Mouse (Mus musculus): ENCODE data around the gene Fbxo22. TPM values are rescaled to one million over a fixed set of nuclear protein-coding genes. Genes with fewer than 3 reads are reported as not detected.
"Not testable (repeated sequence)": the region's sequence is repeated elsewhere in the genome, so short reads cannot be mapped to it uniquely, and the experiment has no call there.

Gene Fbxo22
- polyA plus RNA-seq, 1 experiment from 2014 or later, result 41.7 TPM

DNA sequence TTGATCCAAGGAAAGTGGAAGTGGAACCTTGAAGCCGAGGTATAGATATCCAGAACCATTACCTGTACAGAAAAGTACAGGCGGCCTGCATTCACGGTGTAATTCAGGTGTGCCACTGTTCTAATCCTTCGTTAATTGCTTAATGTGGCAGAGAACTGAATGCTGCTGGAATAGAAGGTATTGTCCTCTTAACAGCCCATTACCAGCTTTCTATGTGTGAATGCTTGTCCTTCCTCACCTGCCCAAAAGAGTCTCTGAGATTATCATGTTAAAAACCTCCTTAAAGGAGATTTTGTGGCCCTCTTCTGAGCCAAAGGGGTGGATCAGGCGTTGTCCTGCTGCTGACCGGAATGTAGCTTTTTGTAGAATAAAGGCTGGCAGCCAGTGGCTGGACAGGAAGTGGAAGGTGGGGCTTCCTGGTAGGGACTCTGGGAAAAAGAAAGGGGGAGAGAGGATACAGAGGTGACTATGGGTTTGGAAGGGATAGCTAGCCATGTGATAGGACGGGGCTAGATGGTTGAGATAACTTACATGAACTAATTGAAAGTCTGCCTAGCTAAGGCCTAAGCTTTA, 16.5 kb downstream of the Fbxo22 start:
- no peaks in the 10 kb centered on the region for H3K79me2 ChIP-seq (ENCODE audit: inconsistent target)
- 94% methylated on average over 7 of the region's 7 CpGs for WGBS (ENCODE audit: missing documents)
- H3K27ac ChIP-seq, result no peak overlapping the region
- H3K36me3 ChIP-seq (ENCODE audit: inconsistent target), result peaks cover 46% of the 10 kb centered on the region
- H3K4me3 ChIP-seq (ENCODE audit: inconsistent target), result no peak overlapping the region

DNA sequence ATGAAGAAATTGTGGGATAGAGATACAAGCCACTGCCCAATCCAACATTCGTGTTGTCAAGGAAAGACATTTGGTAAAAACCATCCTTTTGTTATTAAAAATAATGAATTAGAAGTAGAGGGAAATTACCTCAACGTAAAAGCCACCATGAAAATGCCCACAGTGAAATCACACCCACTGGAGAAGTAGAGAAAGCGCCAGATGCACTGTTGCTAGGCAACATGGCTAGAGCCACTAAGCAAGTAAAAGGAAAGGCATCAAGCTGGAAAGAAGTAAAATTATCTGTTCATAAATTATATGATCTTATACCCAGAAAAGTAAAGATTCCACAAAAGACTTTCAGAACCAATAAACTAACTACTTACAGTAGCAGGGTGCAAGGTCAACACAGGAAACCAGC, 17.5 kb downstream of the Fbxo22 start:
- H3K79me2 ChIP-seq (ENCODE audit: inconsistent target), result no peaks in the 10 kb centered on the region
- H3K27ac ChIP-seq, result no peak overlapping the region
- H3K36me3 ChIP-seq (ENCODE audit: inconsistent target), result peaks cover 36% of the 10 kb centered on the region
- no peak overlapping the region for H3K4me3 ChIP-seq (ENCODE audit: inconsistent target)
- WGBS (ENCODE audit: missing documents), result 93% methylated on average over 3 of the region's 3 CpGs

DNA sequence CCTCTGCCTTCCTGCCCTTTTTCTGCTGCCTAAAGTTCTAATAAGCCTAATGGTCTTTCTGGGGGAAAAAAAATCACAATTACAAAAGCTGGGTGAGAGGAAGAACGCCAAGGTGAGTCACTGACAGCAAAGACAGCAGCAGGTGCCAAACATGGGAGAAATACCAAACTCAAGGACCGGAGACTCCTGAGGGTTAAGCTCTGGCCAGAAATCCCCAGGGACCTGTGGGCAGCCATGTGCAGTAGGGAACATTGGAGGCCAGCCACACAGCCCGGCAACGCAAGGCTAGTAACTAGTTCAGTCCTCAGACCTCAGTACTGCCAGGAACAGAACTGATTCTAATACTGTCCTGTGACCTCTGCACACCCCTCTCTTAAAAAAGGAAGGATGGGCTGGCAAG, 19.4 kb downstream of the Fbxo22 start:
- H3K4me3 ChIP-seq (ENCODE audit: inconsistent target), result no peak overlapping the region
- H3K36me3 ChIP-seq (ENCODE audit: inconsistent target), result peaks cover 17% of the 10 kb centered on the region
- H3K79me2 ChIP-seq (ENCODE audit: inconsistent target), result no peaks in the 10 kb centered on the region
- no peak overlapping the region for H3K27ac ChIP-seq
- WGBS (ENCODE audit: missing documents), result 99% methylated on average over 4 of the region's 4 CpGs

DNA sequence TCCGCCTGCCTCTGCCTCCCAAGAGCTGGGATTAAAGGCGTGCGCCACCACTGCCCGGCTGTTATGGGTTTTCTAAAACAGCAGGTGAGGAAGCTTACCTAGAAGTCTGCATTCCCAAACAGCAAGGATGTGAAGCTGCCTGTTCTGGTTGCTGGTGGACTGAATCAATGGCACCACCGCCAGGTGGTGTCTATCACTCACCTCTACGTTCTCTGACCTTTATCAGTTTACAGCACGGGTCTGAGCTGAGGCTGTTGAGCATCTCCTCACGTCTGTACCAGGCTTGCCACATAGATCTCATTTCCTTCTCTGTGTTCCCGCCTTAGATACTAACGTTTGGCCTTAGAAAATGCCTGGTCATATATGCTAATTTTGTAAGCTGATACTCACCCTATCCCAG, 20.3 kb downstream of the Fbxo22 start:
- no peak overlapping the region for H3K4me3 ChIP-seq (ENCODE audit: inconsistent target)
- no peaks in the 10 kb centered on the region for H3K79me2 ChIP-seq (ENCODE audit: inconsistent target)
- WGBS (ENCODE audit: missing documents), result 70% methylated on average over 9 of the region's 10 CpGs
- peaks cover 9% of the 10 kb centered on the region for H3K36me3 ChIP-seq (ENCODE audit: inconsistent target)
- no peak overlapping the region for H3K27ac ChIP-seq

DNA sequence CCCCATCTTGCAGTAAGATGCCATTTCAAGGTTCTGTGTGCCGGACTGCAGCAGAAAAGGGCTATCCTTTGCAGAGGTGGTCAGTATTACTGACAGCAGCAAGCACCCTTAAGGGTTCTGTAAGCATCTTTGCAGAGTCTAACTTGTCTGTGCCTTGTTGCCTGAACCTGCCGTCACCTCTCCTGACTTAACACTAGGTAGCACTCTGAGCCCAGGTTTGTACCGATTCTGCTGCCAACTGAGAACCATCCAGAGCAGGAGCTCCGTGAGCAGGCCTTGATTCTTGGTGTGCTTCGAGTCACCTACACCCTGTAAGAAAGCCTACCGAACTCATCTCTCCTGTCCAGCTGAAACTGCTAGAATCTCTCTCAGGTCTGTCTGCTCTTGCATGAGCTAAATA, 22.8 kb downstream of the Fbxo22 start:
- Histone ChIP-seq H3K4me3 (ENCODE audit: inconsistent target) (no peak overlapping the region), H3K79me2 (ENCODE audit: inconsistent target) (no peaks in the 10 kb centered on the region), H3K27ac (no peak overlapping the region), H3K36me3 (ENCODE audit: inconsistent target) (no peaks in the 10 kb centered on the region)
- 74% methylated on average over 6 of the region's 6 CpGs for WGBS (ENCODE audit: missing documents)

DNA sequence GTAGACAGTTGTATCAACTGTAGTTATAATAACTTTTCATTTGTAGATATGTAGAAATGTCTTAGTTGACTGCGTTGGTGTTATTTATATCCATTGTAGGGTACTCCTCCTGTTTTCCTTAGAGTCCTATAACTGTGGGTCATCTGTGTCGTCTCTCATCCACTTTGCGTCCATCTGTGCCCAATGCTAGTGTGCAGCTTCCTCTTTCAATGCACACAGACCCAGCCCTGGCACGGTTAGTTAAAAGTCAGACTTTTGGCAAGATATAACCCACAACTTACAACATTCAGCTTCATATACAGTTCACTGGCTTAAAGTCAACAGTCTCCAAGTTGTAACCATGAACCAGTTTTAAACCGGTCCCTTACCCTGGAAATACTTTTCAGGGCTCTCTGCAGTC, 23.4 kb downstream of the Fbxo22 start:
- WGBS (ENCODE audit: missing documents), result 21% methylated on average over 5 of the region's 5 CpGs
- Histone ChIP-seq H3K27ac (no peak overlapping the region), H3K79me2 (ENCODE audit: inconsistent target) (no peaks in the 10 kb centered on the region), H3K36me3 (ENCODE audit: inconsistent target) (no peaks in the 10 kb centered on the region), H3K4me3 (ENCODE audit: inconsistent target) (no peak overlapping the region)

DNA sequence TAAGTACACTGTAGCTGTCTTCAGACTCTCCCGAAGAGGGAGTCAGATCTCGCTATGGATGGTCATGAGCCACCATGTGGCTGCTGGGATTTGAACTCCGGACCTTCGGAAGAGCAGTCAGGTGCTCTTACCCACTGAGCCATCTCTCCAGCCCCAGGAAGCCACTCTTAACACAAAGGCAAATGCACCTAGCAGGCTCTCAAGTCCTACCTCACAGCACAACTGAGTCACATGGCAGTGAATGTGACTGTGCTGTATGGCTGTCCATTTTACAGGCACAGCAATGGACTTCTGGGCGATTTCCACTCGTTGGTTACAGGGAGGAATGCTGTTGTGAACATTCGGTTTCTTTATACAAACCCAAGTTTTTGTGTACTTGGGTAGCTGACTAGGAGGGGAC, 23.9 kb downstream of the Fbxo22 start:
- Histone ChIP-seq H3K4me3 (ENCODE audit: inconsistent target) (no peak overlapping the region), H3K36me3 (ENCODE audit: inconsistent target) (no peaks in the 10 kb centered on the region), H3K27ac (no peak overlapping the region), H3K79me2 (ENCODE audit: inconsistent target) (no peaks in the 10 kb centered on the region)
- WGBS (ENCODE audit: missing documents), result 85% methylated on average over 7 of the region's 7 CpGs

DNA sequence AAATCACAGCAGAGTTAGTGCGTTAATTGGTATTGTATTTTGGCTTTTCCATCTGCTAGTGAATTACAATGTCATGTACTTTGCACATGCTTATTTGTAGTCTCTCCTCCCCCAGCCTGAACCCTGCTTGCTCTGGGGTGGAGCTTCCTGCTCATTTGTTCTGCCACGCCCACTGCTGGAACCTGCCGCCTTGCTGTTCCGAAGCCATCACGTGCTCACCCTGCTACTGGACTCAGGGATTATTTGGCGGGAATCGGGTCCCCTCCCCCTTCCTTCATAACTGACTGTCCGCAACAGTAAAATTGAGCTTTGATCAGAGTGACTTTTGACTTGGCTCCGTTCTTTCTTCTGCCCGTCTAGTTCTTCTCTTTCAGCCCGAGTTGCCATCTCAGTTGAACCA, 24.4 kb downstream of the Fbxo22 start:
- H3K36me3 ChIP-seq (ENCODE audit: inconsistent target); H3K27ac ChIP-seq; H3K79me2 ChIP-seq (ENCODE audit: inconsistent target); H3K4me3 ChIP-seq (ENCODE audit: inconsistent target): not testable (repeated sequence)
- WGBS (ENCODE audit: missing documents), result 93% methylated on average over 11 of the region's 11 CpGs

DNA sequence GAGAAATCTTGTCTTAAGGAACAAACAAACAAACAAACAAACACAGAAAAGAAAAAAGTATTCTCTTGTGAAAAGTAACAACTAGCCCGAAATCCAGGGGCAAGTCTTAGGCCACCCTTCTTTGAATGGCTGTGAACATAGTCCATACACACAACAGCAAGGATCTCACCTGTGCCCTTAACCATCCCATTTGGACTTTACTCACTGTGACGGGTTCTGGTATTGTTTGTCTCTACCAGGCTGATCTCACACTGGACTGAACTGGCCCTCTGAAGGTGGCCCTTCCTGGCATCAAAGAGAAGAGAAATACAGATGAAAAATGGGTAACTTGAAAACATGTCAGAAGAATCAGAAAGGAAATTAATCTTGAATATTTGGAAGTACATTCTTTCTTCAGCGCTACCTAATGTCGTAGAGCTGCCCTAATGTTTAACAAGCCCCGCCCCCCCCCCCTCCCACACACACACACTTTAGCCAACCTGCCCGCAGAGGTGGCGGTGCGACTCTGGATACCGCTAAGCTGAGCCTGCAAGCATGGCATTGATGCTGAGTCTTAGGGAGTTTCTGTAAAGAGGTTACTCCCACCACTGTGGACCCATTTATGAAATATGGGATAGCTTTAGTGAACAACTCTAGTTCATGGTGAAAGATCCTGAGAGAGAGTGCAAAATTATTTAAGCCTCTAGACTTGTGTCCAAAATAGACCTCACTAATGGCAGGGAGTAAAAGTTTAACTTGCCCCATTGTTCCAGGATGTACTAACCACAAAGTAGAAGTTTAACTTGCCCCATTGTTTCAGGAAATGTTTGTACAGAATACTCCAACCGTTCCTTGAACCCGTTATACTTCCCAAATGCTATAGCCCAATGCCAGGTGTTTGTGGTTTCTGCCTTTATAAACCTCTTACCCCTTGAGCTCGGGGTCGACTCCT, 27.8 kb downstream of the Fbxo22 start:
- no peak overlapping the region for H3K4me3 ChIP-seq (ENCODE audit: inconsistent target)
- 72% methylated on average over 12 of the region's 13 CpGs for WGBS (ENCODE audit: missing documents)
- no peaks in the 10 kb centered on the region for H3K36me3 ChIP-seq (ENCODE audit: inconsistent target)
- H3K79me2 ChIP-seq (ENCODE audit: inconsistent target), result no peaks in the 10 kb centered on the region
- no peak overlapping the region for H3K27ac ChIP-seq

DNA sequence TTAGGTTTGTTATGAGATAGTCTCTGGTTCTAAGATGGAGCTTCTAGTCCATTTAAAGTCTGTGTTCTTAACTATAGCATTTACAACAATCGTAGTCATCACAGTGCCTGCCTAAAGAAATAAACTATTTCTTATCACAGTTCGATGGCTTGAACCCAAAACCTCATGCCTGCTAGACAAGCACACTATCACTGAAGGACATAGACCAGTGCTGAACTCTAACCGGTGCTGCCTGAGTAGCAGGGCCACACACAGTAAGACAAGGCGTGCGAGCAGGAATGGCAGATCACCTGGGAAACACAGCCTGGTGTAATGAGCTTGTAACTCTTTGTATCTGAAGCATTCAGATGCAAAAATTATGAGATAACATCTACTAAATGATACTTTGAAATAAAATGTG, 32.1 kb downstream of the Fbxo22 start:
- no peak overlapping the region for H3K4me3 ChIP-seq (ENCODE audit: inconsistent target)
- no peaks in the 10 kb centered on the region for H3K36me3 ChIP-seq (ENCODE audit: inconsistent target)
- H3K79me2 ChIP-seq (ENCODE audit: inconsistent target), result no peaks in the 10 kb centered on the region
- H3K27ac ChIP-seq, result no peak overlapping the region
- 97% methylated on average over 4 of the region's 5 CpGs for WGBS (ENCODE audit: missing documents)

DNA sequence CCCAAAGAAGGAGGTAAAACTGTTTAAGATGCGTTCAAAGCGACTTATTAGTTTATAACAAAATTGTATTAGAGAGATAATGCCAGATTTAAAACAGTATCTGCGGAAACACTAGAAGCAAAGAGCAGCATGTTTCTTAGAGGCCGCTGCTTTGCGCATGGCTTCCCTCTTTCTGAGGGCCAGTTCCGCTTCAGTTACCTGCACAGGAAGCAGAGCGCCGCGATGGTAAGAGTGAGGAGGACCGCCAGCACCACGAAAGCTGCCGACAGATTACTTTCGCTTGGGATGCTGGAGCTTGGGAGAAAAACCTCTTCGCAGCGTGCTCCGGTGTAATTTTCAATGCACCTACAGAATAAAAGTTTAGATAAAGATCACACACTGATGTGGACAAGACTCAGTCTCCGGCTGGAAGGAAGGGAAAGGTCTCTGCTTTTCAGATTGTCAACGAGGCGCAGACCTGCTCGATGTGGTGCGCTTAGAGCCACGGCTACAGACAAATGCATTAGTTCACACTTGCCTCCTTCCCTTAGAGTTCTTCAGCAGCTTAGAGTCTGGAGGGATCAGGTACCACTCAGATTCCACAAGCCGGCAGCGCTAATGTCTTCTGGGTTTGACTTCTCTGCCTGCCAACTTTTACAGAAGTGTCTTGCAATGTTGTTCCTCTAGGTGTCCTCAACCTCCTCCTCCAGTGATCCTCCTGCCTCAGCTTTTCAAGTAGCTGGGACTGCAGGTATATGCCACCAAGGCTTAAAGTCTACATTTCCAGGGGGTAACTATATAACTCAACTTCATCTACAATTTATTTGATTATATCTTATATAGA, 33.3 kb downstream of the Fbxo22 start:
- Histone ChIP-seq H3K4me3 (ENCODE audit: inconsistent target) (peak overlapping the region; percentile 26), H3K27ac (no peak overlapping the region), H3K36me3 (ENCODE audit: inconsistent target) (no peaks in the 10 kb centered on the region), H3K79me2 (ENCODE audit: inconsistent target) (no peaks in the 10 kb centered on the region)
- WGBS (ENCODE audit: missing documents), result 40% methylated on average over 24 of the region's 24 CpGs

DNA sequence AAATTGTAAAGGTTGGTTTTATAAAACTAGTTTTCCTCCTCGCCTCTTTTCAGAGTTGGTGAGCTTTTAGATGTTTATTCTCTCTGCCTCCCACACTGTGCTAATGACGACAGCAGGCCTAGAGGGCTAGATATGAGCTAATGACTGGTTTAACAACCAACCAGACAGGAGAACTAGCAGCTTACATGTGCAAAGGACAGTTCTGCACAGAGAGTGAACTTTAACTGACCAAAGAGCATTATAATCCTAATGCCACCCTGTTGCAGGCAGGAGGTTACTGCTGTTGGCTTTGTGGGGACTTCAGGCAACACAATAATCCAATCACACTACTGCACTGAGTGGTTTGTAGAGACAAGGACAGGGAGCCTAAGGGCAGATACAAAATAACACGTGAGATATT, 34.6 kb downstream of the Fbxo22 start:
- WGBS (ENCODE audit: missing documents), result 97% methylated on average over 3 of the region's 3 CpGs
- H3K36me3 ChIP-seq (ENCODE audit: inconsistent target), result no peaks in the 10 kb centered on the region
- no peaks in the 10 kb centered on the region for H3K79me2 ChIP-seq (ENCODE audit: inconsistent target)
- no peak overlapping the region for H3K27ac ChIP-seq
- H3K4me3 ChIP-seq (ENCODE audit: inconsistent target), result no peak overlapping the region

DNA sequence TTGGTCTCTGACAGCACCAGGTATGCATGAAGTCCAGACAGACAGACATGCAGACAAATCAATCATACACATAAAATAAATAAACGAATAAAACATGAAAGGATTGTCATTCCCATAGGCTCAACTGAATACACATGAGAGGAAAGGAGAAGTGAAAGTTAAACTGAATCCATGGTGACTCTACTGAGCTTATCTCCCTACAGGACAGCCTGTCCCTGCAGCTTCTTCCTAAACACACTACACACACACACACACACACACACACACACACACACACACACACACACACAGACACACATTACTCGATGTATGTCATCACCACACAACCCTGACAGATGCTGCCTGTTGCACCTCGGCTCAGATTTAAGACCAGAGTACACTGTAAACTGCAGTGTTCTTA, 35.4 kb downstream of the Fbxo22 start:
- no peaks in the 10 kb centered on the region for H3K79me2 ChIP-seq (ENCODE audit: inconsistent target)
- no peaks in the 10 kb centered on the region for H3K36me3 ChIP-seq (ENCODE audit: inconsistent target)
- H3K27ac ChIP-seq, result no peak overlapping the region
- WGBS (ENCODE audit: missing documents), result 28% methylated on average over 3 of the region's 3 CpGs
- H3K4me3 ChIP-seq (ENCODE audit: inconsistent target), result no peak overlapping the region

DNA sequence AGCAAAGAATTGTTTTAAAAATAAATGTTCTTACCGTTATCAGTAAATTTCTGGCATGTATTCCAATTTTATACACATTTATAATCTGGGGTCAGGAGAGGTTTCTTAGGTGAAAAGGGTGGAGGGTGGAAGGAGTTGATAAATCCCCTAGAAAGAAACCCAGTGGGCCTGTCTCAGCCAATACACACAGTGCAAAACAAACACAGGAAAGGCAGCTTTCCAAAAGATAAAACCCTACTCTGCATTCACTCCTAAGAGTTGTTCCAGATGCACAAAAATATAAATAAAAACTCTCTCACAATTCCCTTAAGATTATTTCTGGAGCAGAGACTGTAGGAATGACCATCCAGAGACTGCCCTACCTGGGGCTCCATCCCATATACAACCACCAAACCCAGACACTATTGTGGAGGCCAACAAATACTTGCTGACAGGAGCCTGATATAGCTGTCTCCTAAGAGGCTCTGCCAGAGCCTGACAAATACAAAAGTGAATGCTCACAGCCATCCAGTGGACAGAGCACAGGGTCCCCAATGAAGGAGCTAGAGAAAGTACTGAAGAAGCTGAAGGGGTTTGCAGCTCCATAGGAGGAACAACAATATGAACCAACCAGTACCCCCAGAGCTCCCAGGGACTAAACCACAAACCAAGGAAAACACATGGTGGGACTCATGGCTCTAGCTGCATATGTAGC, 36.5 kb downstream of the Fbxo22 start:
- H3K79me2 ChIP-seq (ENCODE audit: inconsistent target); H3K27ac ChIP-seq; H3K4me3 ChIP-seq (ENCODE audit: inconsistent target); H3K36me3 ChIP-seq (ENCODE audit: inconsistent target): not testable (repeated sequence)
- 100% methylated on average over 1 of the region's 1 CpGs for WGBS (ENCODE audit: missing documents)
